Comparison of ENCODE assay signal across 16 mouse cellular contexts in genomic region chr4:57249108-57249507, GRCm38 (mm10). TPM values are rescaled to one million over a fixed set of nuclear protein-coding genes. Genes with fewer than 3 reads are reported as not detected.
A peak's percentile ranks its signal among the peaks of the same experiment; 100 is the strongest.
DNase-seq lines count a peak whose midpoint lies in the region; ATAC-seq lines count a peak whose summit lies in the region.
"Had no signal": no experiment of that assay in that cellular context is flagged by ENCODE, and none has a peak within 500 bp of the region (broad histone marks: within the 10 kb centered on the region; RNA-seq: fewer than 3 reads in every experiment).

No protein-coding gene starts in this region.

- H3K9ac ChIP-seq in heart, embryonic 12.5 days = no peak overlapping the region
- no peak overlapping the region for H3K9ac ChIP-seq in embryonic facial prominence, embryonic 11.5 days (replicated peaks; ENCODE audit: low read length)
- H3K9ac ChIP-seq: heart, embryonic 15.5 days; intestine, embryonic 15.5 days; lung, embryonic 14.5 days had no signal

- DNase-seq in heart, adult 9 months (ENCODE audit: low spot score in 2 of 2) = no peak
- DNase-seq in embryo, embryonic 10.5 days (ENCODE audit: low spot score) = peak; percentile 46
- no peak for DNase-seq in embryonic facial prominence, embryonic 11.5 days (ENCODE audit: low spot score)
- DNase-seq in mesoderm, embryonic 11.5 days (ENCODE audit: low read depth, low spot score) = peak; percentile 42
- DNase-seq in layer of hippocampus, adult 8-10 months (ENCODE audit: low spot score in 2 of 2) = no peak
- no peak for DNase-seq in layer of hippocampus, adult 9-11 months
- DNase-seq: cerebellum, adult 18-20 months; left cerebral cortex, postnatal 4 days; lung, embryonic 14.5 days; right cerebral cortex, postnatal 25 days had no signal

- H3K27ac ChIP-seq in heart, embryonic 12.5 days (ENCODE audit: poor library complexity, severe bottlenecking) = no peak overlapping the region
- H3K27ac ChIP-seq in embryonic facial prominence, embryonic 11.5 days (replicated peaks; ENCODE audit: low read depth, low read length) = no peak overlapping the region
- H3K27ac ChIP-seq: heart, embryonic 15.5 days; intestine, embryonic 15.5 days; kidney, postnatal 0 days had no signal

- no peak overlapping the region for H3K4me3 ChIP-seq in heart, embryonic 12.5 days
- H3K4me3 ChIP-seq in embryonic facial prominence, embryonic 11.5 days (ENCODE audit: low read depth, low read length) = no peak overlapping the region
- H3K4me3 ChIP-seq: heart, embryonic 15.5 days; intestine, embryonic 15.5 days had no signal

- peaks cover 16% of the 10 kb centered on the region for H3K4me1 ChIP-seq in heart, embryonic 12.5 days (replicated peaks)
- H3K4me1 ChIP-seq in embryonic facial prominence, embryonic 11.5 days (ENCODE audit: control insufficient read depth, insufficient read depth, low read length) = no peaks in the 10 kb centered on the region
- H3K4me1 ChIP-seq: intestine, embryonic 15.5 days had no signal

- H3K9me3 ChIP-seq in heart, embryonic 12.5 days (replicated peaks) = no peaks in the 10 kb centered on the region
- no peaks in the 10 kb centered on the region for H3K9me3 ChIP-seq in embryonic facial prominence, embryonic 11.5 days (replicated peaks; ENCODE audit: control insufficient read depth, low read length)
- H3K9me3 ChIP-seq: heart, embryonic 15.5 days; intestine, embryonic 15.5 days had no signal

- H3K27me3 ChIP-seq in heart, embryonic 12.5 days (replicated peaks) = no peaks in the 10 kb centered on the region
- H3K27me3 ChIP-seq in embryonic facial prominence, embryonic 11.5 days (ENCODE audit: control insufficient read depth, insufficient read depth, low read length) = no peaks in the 10 kb centered on the region
- H3K27me3 ChIP-seq: CH12.LX; heart, embryonic 15.5 days; intestine, embryonic 15.5 days had no signal

- H3K4me2 ChIP-seq in heart, embryonic 12.5 days = peak overlapping the region; percentile 17; the same call in 1 of the 2 replicates
- H3K4me2 ChIP-seq in embryonic facial prominence, embryonic 11.5 days (ENCODE audit: low read depth, low read length) = no peak overlapping the region
- H3K4me2 ChIP-seq: heart, embryonic 15.5 days; intestine, embryonic 15.5 days; lung, embryonic 14.5 days had no signal

- H3K36me3 ChIP-seq in heart, embryonic 12.5 days = no peaks in the 10 kb centered on the region
- H3K36me3 ChIP-seq in embryonic facial prominence, embryonic 11.5 days (replicated peaks; ENCODE audit: control insufficient read depth, insufficient read depth, low read depth, low read length) = no peaks in the 10 kb centered on the region
- H3K36me3 ChIP-seq: heart, embryonic 15.5 days; intestine, embryonic 15.5 days had no signal

- 33% methylated on average over 8 of the region's 8 CpGs for WGBS in heart, embryonic 12.5 days
- 32% methylated on average over 8 of the region's 8 CpGs for WGBS in embryonic facial prominence, embryonic 11.5 days

- ATAC-seq in heart, embryonic 12.5 days (ENCODE audit: insufficient number of reproducible peaks, low FRiP score) = no peak
- 0 out of 2 replicates have a peak, but pooled peaks have one; percentile 48 for ATAC-seq in embryonic facial prominence, embryonic 11.5 days (replicated peaks; ENCODE audit: insufficient number of reproducible peaks, low FRiP score, low TSS enrichment, low read depth)
- ATAC-seq: activated CD4-positive, CD25-positive, alpha-beta regulatory T cell, adult 4 months; intestine, embryonic 15.5 days had no signal

RNA-seq across cellular contexts. Expression of gene Ptpn3, which starts 52.5 kb away (rescaled TPM):
- polyA plus RNA-seq in heart, embryonic 12.5 days (2016; fragmentation: Nextera tagmentation; extraction: Ambion mirVana) = 1.4 and 1.7 TPM in 2 replicates
- 1.9 and 2.5 TPM in 2 replicates for polyA plus RNA-seq in embryonic facial prominence, embryonic 11.5 days (2014; fragmentation: Nextera tagmentation; extraction: Ambion mirVana)
- total RNA-seq in layer of hippocampus, adult 8-10 months (2022) = 10 to 100 TPM; 67.3 to 86.5 (median 79.2) TPM

Comparison
In these comparisons a context has a peak if more than half of its experiments do, and no peak if none do; other contexts are left out.
1. DNase-seq: peak in embryo, embryonic 10.5 days (single experiment) and mesoderm, embryonic 11.5 days (single experiment); none in heart, adult 9 months (0 of 2), embryonic facial prominence, embryonic 11.5 days (single experiment), layer of hippocampus, adult 8-10 months (0 of 2) and layer of hippocampus, adult 9-11 months (single experiment).